Mouse (Mus musculus): ENCODE measurements around the gene Ctnnd2. TPM values are rescaled to one million over a fixed set of nuclear protein-coding genes. Genes with fewer than 3 reads are reported as not detected.

Gene Ctnnd2
- polyA plus RNA-seq, 1 experiment from 2014 or later = 1.8 TPM

DNA sequence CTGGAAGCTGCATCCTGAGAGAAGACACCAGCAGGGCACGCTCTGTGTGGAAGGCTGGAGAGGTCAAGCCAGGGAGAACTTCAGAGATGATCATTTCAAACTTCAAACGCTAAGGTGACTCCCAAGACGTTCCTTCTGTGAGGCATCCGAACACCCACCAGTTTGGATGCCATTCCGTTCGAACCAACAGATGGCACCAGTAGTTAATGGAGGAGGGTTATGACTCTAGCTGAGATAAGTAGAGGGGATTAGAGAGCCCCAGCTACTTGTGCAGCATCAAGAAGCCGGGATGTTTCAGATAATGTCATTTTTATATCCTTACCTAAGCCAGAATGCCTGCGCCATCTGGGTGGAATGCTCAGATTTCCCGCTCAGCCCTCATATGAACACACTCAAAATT is 251.9 kb downstream of the Ctnnd2 start:
- no peaks in the 10 kb centered on the region for H3K36me3 ChIP-seq
- H3K4me2 ChIP-seq = no peak overlapping the region
- ATAC-seq (ENCODE audit: insufficient number of reproducible peaks, low FRiP score, low TSS enrichment, low read depth) = no peak
- H3K9ac ChIP-seq = no peak overlapping the region
- no peaks in the 10 kb centered on the region for H3K27me3 ChIP-seq
- WGBS = 63% methylated on average over 9 of the region's 9 CpGs
- H3K4me1 ChIP-seq = no peaks in the 10 kb centered on the region
- H3K27ac ChIP-seq = no peak overlapping the region
- no peaks in the 10 kb centered on the region for H3K9me3 ChIP-seq
- H3K4me3 ChIP-seq = no peak overlapping the region

DNA sequence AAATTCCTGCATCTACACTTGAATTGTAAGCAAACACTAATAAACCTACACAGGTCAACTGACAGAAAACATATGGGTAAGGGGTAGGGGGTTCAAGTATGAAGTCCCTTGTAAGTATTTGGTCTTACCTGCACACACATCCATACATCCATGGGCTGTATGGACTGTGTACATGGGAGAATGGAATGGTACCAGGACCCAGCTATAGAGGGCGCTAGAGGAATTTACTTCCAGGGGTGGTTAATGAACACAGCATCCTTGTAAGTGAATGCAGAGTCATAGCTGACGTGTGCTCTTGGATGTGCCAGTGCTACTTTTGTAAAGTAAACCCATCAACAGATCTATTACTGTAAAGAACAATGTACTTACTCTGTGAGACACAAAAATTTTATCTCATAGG is 254.9 kb downstream of the Ctnnd2 start:
- 18% methylated on average over 2 of the region's 2 CpGs for WGBS
- no peaks in the 10 kb centered on the region for H3K36me3 ChIP-seq
- H3K9me3 ChIP-seq = no peaks in the 10 kb centered on the region
- no peak overlapping the region for H3K4me2 ChIP-seq
- ATAC-seq (ENCODE audit: insufficient number of reproducible peaks, low FRiP score, low TSS enrichment, low read depth) = no peak
- no peak overlapping the region for H3K4me3 ChIP-seq
- H3K9ac ChIP-seq = no peak overlapping the region
- no peak overlapping the region for H3K27ac ChIP-seq
- no peaks in the 10 kb centered on the region for H3K27me3 ChIP-seq
- no peaks in the 10 kb centered on the region for H3K4me1 ChIP-seq

DNA sequence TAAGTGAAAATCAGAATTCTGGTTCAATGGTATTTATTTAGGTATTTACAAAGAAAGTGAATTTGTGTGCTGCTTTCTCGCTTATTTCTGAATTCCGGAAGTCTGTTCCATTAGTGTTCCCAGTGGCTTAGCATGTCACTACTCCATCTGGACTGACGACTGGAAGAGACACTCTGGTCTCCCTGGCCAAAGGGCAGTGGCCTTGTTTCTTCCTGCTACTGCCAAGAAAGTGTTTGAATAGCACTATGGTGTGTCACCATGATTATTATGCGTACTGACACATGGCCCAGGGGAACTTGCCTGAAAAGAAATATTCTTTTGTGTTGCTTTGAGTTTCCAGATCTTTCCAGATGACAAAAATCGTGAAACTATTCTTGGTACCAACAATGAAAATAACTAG is 266.7 kb downstream of the Ctnnd2 start:
- Histone ChIP-seq H3K27ac (no peak overlapping the region), H3K27me3 (no peaks in the 10 kb centered on the region), H3K36me3 (no peaks in the 10 kb centered on the region), H3K4me1 (no peaks in the 10 kb centered on the region), H3K4me2 (no peak overlapping the region), H3K9me3 (no peaks in the 10 kb centered on the region), H3K9ac (no peak overlapping the region), H3K4me3 (no peak overlapping the region)
- WGBS = 66% methylated on average over 5 of the region's 5 CpGs
- ATAC-seq (ENCODE audit: insufficient number of reproducible peaks, low FRiP score, low TSS enrichment, low read depth) = no peak

DNA sequence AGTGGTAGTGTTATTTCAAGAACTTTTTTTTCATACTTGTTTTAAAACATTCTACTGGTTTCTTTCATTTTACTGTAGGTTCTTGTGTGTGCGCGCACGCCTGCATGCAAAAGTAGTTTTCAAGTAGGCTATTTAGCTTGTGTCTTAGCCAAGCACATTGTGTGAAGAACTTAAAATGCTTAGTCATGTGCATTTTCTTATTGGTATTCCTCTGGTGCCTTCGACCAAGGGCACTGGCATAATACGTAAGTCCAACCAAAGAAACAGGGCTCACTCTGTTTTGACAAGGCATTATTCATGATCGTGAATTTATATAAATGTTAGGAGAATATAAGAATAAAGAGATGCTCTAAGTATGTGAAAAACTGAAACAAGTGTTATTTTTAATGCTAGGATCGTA is 278.4 kb downstream of the Ctnnd2 start:
- WGBS = 90% methylated on average over 7 of the region's 7 CpGs
- no peak for ATAC-seq (ENCODE audit: insufficient number of reproducible peaks, low FRiP score, low TSS enrichment, low read depth)
- Histone ChIP-seq H3K36me3 (no peaks in the 10 kb centered on the region), H3K27ac (no peak overlapping the region), H3K4me1 (no peaks in the 10 kb centered on the region), H3K4me2 (no peak overlapping the region), H3K9ac (no peak overlapping the region), H3K9me3 (no peaks in the 10 kb centered on the region), H3K27me3 (no peaks in the 10 kb centered on the region), H3K4me3 (no peak overlapping the region)

DNA sequence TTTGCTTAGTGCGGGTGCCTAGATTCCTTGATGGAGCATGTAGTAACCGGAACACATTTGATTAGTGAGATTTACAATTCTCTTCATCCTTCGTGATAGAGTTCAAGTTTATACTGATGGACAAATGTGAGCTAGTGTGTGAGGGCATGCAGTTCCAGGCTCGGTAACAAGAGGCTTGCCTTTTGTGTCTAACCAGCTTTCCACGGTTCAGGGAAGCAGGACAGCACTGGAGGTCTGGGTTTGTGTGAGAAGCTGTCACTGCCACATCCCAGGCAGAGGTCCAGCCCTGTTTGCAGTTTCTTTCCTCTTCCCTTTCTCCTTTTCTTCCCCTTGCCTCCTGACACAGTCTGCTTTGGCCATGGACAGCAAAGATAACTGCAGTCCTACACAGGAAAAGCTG is 279.5 kb downstream of the Ctnnd2 start:
- WGBS = 66% methylated on average over 5 of the region's 5 CpGs
- no peak for ATAC-seq (ENCODE audit: insufficient number of reproducible peaks, low FRiP score, low TSS enrichment, low read depth)
- no peaks in the 10 kb centered on the region for H3K9me3 ChIP-seq
- no peak overlapping the region for H3K9ac ChIP-seq
- no peak overlapping the region for H3K4me2 ChIP-seq
- no peak overlapping the region for H3K27ac ChIP-seq
- no peaks in the 10 kb centered on the region for H3K36me3 ChIP-seq
- H3K4me1 ChIP-seq = no peaks in the 10 kb centered on the region
- no peak overlapping the region for H3K4me3 ChIP-seq
- no peaks in the 10 kb centered on the region for H3K27me3 ChIP-seq

DNA sequence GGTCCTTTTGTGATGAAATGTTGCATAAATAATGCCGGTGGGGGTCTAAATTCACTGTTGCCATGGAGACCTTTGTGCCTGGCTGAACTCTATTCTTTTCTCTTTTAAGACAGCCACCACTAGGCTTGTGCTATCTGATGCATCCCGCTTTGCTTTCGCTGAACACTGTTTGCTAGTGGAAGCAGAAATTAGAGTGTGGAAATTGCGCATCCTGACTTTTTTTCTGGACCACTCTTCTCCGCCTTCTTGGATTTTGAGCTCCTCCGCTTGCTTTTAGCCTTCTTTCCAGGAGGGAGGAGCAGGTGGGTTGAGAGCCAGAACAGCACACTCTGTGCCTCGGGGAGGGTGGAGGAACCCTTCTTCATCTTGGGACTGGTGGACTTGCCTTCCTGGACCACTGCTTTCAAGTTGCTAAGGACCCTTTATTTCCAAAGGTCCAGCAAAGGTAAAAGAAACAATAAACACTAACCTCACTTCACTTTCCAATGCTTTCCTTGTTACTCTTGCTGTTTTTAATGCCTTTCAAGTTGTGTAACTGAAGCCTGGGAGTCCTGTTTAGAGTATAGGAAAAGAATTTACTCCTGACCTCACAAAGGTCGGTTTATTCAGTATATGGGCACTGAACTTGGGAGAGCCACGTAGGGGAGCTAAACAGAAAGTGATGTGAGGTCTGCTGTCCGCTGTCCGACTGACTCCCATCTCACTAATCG is 285.3 kb downstream of the Ctnnd2 start:
- H3K4me2 ChIP-seq = no peak overlapping the region
- H3K9ac ChIP-seq = no peak overlapping the region
- H3K9me3 ChIP-seq = no peaks in the 10 kb centered on the region
- no peaks in the 10 kb centered on the region for H3K27me3 ChIP-seq
- no peak overlapping the region for H3K27ac ChIP-seq
- WGBS = 70% methylated on average over 12 of the region's 12 CpGs
- no peaks in the 10 kb centered on the region for H3K36me3 ChIP-seq
- H3K4me1 ChIP-seq = no peaks in the 10 kb centered on the region
- H3K4me3 ChIP-seq = no peak overlapping the region
- no peak for ATAC-seq (ENCODE audit: insufficient number of reproducible peaks, low FRiP score, low TSS enrichment, low read depth)

DNA sequence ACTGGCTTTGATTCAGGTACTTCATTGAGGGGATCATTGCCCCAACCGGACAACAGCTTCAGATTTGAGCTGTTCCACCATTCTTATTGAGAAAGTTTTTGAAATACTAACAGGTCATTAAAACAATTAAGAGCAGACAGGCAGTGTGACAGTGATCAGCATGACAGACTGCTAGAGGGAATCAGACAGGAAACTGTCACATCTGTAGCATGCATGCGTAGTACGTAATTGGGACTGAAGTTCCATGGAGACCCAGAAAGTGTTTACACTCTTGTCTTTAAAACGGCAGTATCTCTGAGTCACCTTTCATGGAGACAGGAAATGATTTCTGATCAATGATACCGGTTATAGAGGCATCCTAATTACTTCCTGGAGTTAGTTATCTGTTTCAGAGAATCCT is 286.3 kb downstream of the Ctnnd2 start:
- Histone ChIP-seq H3K27ac (no peak overlapping the region), H3K4me3 (no peak overlapping the region), H3K9me3 (no peaks in the 10 kb centered on the region), H3K4me1 (no peaks in the 10 kb centered on the region), H3K36me3 (no peaks in the 10 kb centered on the region), H3K27me3 (no peaks in the 10 kb centered on the region), H3K9ac (no peak overlapping the region), H3K4me2 (no peak overlapping the region)
- WGBS = 48% methylated on average over 5 of the region's 5 CpGs
- ATAC-seq (ENCODE audit: insufficient number of reproducible peaks, low FRiP score, low TSS enrichment, low read depth) = no peak

DNA sequence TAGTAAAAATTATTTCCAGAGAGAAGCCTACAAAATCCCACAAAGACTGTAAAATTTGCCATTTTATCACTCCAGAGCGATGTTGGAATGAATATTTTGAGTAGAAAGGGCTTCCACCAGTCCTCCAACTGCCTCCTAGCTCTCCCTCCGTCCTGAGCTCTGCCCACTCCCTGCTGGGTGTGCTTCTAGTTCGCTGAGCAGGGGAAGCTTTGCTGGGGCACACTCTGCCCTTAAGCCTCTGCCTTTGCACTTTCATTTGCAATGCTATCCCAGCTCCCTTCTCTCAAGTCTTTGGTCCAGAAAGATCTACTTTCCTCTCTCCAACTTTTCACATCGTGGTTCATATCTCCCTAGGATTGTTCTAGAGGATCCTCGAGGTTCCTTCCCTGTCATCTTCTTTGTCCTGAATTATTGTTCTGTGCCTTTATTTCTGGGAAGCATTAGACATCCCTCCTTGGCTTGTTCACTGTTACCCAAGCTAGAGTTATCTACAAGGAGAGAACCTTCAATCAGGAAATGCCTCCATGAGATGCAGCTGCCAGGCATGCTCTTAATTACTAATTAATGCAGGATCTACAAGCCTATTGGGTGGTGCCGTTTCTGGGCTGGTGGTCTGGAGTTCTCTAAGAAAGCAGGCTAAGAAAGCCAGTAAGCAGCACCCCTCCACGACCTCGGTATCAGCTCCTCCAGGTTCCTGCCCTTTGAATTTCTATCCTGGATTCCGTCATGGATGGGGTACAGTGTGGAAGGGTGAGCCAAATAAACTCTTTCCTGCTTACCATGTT is 288.1 kb downstream of the Ctnnd2 start:
- no peak overlapping the region for H3K27ac ChIP-seq
- H3K4me1 ChIP-seq = no peaks in the 10 kb centered on the region
- H3K9me3 ChIP-seq = no peaks in the 10 kb centered on the region
- no peak overlapping the region for H3K4me2 ChIP-seq
- no peak overlapping the region for H3K4me3 ChIP-seq
- ATAC-seq (ENCODE audit: insufficient number of reproducible peaks, low FRiP score, low TSS enrichment, low read depth) = no peak
- WGBS = 47% methylated on average over 9 of the region's 9 CpGs
- no peaks in the 10 kb centered on the region for H3K27me3 ChIP-seq
- no peaks in the 10 kb centered on the region for H3K36me3 ChIP-seq
- H3K9ac ChIP-seq = no peak overlapping the region

DNA sequence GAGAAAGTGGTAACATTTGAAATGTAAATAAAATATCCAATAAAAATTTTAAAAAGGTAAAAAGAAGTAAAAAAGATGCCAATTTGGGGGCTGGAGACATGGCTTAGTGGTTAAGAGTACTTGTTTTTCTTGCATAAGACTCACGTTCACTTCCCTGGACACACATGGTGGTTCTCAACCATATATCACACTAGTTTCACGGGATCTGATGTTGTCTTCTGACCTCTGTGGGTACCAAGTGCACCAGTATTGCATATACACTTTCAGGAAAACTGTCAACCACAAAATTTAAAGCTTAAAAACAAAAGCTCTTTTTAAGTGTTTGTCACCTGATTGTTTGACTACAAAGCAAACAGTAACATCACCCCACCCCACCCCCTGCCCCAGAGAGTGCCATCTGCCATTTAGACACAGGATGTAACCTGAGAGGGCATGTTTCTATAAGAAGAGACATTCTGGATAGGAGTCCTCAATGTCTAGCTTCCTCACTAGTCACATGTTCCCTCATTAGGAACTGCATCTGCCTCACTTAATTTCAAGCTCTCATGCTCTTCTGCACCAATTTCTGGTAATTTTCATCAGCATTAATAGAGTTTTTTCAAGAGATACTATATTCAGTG is 290.5 kb downstream of the Ctnnd2 start:
- 45% methylated on average over 2 of the region's 2 CpGs for WGBS
- Histone ChIP-seq H3K36me3 (no peaks in the 10 kb centered on the region), H3K27me3 (no peaks in the 10 kb centered on the region), H3K4me1 (no peaks in the 10 kb centered on the region), H3K4me3 (no peak overlapping the region), H3K9me3 (no peaks in the 10 kb centered on the region), H3K9ac (no peak overlapping the region), H3K4me2 (no peak overlapping the region), H3K27ac (no peak overlapping the region)
- ATAC-seq (ENCODE audit: insufficient number of reproducible peaks, low FRiP score, low TSS enrichment, low read depth) = no peak

DNA sequence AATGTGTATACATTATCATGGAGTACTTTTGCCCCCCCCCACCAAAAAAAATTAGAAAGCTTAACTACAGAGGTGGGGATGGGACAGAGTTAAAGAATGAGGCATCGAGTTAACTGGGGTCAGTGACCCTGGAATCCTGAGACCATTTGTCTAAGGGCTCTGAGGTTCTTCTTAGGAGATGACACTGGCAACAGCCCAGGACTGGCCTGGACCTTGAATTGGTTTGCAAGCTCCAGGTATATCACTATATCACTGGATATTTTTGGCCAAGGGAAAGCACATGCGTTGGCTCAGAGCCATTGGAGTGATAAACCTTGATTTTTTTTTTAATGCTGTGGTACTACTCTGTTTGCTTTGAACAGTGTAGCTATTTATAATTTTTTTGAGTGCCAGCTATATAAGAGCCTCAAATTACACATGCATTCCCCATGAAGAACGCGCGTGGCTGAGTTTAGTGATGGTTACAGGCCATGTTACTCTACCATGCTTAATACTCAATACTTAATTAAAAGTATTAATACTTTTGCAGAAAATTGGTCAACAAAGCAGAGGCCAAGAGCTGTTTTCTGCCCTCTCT is 291.2 kb downstream of the Ctnnd2 start:
- H3K9ac ChIP-seq = no peak overlapping the region
- 63% methylated on average over 5 of the region's 5 CpGs for WGBS
- ATAC-seq (ENCODE audit: insufficient number of reproducible peaks, low FRiP score, low TSS enrichment, low read depth) = no peak
- no peak overlapping the region for H3K4me2 ChIP-seq
- no peaks in the 10 kb centered on the region for H3K36me3 ChIP-seq
- H3K4me3 ChIP-seq = no peak overlapping the region
- no peak overlapping the region for H3K27ac ChIP-seq
- no peaks in the 10 kb centered on the region for H3K27me3 ChIP-seq
- H3K4me1 ChIP-seq = no peaks in the 10 kb centered on the region
- H3K9me3 ChIP-seq = no peaks in the 10 kb centered on the region

DNA sequence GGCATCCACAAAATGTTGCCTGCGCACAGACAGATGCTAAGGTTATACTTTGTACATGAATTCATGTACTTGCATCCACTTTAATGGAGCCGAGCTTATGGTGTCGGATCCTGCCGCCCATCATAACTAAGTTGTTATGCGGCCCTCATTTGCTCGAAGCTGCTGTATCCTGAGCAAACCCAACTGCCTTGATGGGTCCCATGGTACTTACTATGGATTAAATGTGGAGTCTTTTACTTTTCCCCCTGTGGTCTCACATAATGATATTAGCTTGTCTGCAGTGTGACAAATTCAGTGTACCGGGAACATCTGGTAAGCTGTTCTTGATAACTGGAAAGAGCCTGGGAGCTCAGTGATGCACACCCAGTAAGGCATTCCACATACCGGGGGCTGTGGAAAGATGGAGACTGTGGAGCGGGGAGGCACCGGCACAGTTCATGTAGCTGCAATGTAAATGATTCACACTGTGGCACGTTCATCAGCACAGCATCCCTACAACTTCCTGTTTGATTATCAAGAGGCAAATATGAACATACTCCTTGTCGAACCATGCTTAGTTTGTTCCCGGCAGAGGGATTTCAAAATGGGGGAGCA is 294.7 kb downstream of the Ctnnd2 start:
- 75% methylated on average over 13 of the region's 13 CpGs for WGBS
- Histone ChIP-seq H3K9ac (no peak overlapping the region), H3K4me3 (no peak overlapping the region), H3K27ac (no peak overlapping the region), H3K4me2 (no peak overlapping the region), H3K36me3 (no peaks in the 10 kb centered on the region), H3K9me3 (no peaks in the 10 kb centered on the region), H3K4me1 (no peaks in the 10 kb centered on the region), H3K27me3 (no peaks in the 10 kb centered on the region)
- no peak for ATAC-seq (ENCODE audit: insufficient number of reproducible peaks, low FRiP score, low TSS enrichment, low read depth)

DNA sequence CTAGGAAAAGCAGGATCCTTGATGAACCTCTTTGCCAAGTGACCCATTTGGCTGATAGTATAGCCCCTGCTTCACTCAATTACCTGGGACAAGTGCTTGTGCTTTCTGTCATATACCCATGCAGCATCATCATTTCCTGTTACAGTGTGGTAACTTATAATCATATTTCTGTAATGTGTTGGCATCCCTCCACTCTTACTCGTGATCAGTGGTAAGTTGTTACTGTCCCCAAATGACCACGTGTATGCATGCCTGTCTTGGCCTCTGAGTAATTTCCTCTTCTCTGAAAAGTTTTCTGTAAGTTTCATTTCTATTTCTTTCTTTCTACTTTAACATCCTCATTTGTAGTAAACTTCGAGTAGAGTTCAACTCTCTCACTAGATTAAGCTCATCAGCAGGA is 296.4 kb downstream of the Ctnnd2 start:
- Histone ChIP-seq H3K9ac (no peak overlapping the region), H3K4me2 (no peak overlapping the region), H3K4me1 (no peaks in the 10 kb centered on the region), H3K9me3 (no peaks in the 10 kb centered on the region), H3K36me3 (no peaks in the 10 kb centered on the region), H3K27me3 (no peaks in the 10 kb centered on the region), H3K27ac (no peak overlapping the region), H3K4me3 (no peak overlapping the region)
- 73% methylated on average over 3 of the region's 3 CpGs for WGBS
- ATAC-seq (ENCODE audit: insufficient number of reproducible peaks, low FRiP score, low TSS enrichment, low read depth) = no peak

All from limb, embryonic 15.5 days (tissue).